Mouse (Mus musculus): ENCODE measurements around the gene Slc22a23. TPM values are rescaled to one million over a fixed set of nuclear protein-coding genes. Genes with fewer than 3 reads are reported as not detected.

Gene Slc22a23
- polyA plus RNA-seq, 1 experiment from 2014 or later: 3.8 TPM

DNA sequence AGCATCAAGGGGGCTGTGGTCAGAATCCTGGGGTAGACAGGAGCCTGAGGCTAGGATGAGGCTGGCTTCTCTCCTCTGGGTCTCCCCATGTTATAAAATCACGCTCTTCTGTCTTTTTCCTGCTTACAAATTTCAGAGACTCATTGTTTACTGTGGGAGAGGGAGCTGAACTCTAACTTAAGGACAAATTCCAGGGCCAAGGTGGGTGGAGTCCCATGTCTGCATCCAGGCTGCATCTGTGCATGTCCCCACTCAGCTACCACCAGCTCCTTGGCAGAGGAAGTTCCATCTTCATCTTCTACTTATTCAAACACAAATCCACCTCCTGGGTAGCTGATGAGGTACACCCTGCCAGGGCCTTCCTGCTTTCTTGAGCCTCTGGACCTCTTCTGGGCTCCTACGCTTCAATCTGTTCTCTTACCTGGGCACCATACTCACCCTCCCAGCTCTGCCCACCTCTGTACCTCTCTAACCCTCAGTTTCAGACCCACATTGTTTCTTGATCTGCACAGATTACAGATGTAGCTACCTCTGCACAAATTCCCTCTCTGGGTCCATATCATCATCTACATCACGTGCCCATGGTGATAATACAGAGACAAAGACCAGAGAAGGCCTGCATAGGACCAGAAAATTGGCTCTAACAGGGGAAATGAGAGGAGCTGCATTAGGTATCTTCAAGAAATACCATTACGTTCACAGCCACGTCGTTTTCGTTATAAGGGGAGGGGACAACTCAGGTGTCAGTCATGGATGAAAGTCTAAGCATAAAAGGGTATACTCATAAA, 13.4 kb downstream of the Slc22a23 start:
- Histone ChIP-seq H3K9me3 (ENCODE audit: control insufficient read depth, low read length) (no peaks in the 10 kb centered on the region), H3K36me3 (ENCODE audit: control insufficient read depth, insufficient read depth, low read length) (no peaks in the 10 kb centered on the region), H3K4me2 (ENCODE audit: low read depth, low read length) (no peak overlapping the region), H3K9ac (ENCODE audit: low read length) (no peak overlapping the region), H3K27ac (ENCODE audit: low read length) (no peak overlapping the region), H3K4me3 (ENCODE audit: low read length) (no peak overlapping the region), H3K4me1 (replicated peaks; ENCODE audit: control insufficient read depth, insufficient read depth, low read length) (peaks cover 4% of the 10 kb centered on the region; the same call in 1 of the 2 replicates), H3K27me3 (ENCODE audit: control insufficient read depth, insufficient read depth, low read depth, low read length) (no peaks in the 10 kb centered on the region)
- ATAC-seq (ENCODE audit: low read depth): no peak
- 80% methylated on average over 7 of the region's 7 CpGs for WGBS

- peaks cover 4% of the 10 kb centered on the region; the same call in 1 of the 2 replicates for H3K4me1 ChIP-seq (replicated peaks; ENCODE audit: control insufficient read depth, insufficient read depth, low read length)
- no peaks in the 10 kb centered on the region for H3K27me3 ChIP-seq (ENCODE audit: control insufficient read depth, insufficient read depth, low read depth, low read length)
- ATAC-seq (ENCODE audit: low read depth): no peak
- H3K9ac ChIP-seq (ENCODE audit: low read length): no peak overlapping the region
- H3K4me3 ChIP-seq (ENCODE audit: low read length): no peak overlapping the region
- no peak overlapping the region for H3K4me2 ChIP-seq (ENCODE audit: low read depth, low read length)
- no peaks in the 10 kb centered on the region for H3K36me3 ChIP-seq (ENCODE audit: control insufficient read depth, insufficient read depth, low read length)
- H3K27ac ChIP-seq (ENCODE audit: low read length): no peak overlapping the region
- H3K9me3 ChIP-seq (ENCODE audit: control insufficient read depth, low read length): no peaks in the 10 kb centered on the region
- 84% methylated on average over 4 of the region's 4 CpGs for WGBS
Observed at GRCm38 (mm10) chr13:34329589-34329988, 15.4 kb downstream of the Slc22a23 start.

DNA sequence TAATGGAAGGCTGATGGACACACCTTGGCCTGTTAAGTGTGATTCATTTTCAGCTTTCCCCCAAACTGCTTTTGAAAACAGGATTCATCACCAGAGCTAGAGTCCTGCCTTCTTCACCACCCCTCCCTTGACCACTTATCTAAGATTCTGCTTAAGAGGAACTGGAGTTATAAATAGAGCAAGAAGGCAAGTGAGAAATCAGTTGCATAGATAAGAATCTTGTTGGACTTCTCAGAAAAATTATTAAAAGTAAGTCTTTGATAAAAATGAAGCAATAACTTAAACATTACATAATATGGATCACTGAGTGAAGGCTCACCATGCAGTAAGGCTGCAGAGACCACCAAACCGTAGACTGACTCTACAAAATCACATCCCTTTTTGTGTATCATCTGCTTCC, 18.0 kb downstream of the Slc22a23 start:
- no peak for ATAC-seq (ENCODE audit: low read depth)
- 83% methylated on average over 1 of the region's 1 CpGs for WGBS

GRCm38 (mm10) chr13:34323361-34323760, 21.6 kb downstream of the Slc22a23 start:
- no peaks in the 10 kb centered on the region for H3K9me3 ChIP-seq (ENCODE audit: control insufficient read depth, low read length)
- 41% methylated on average over 2 of the region's 2 CpGs for WGBS
- H3K4me2 ChIP-seq (ENCODE audit: low read depth, low read length): no peak overlapping the region
- no peak overlapping the region for H3K9ac ChIP-seq (ENCODE audit: low read length)
- no peak for ATAC-seq (ENCODE audit: low read depth)
- H3K27me3 ChIP-seq (ENCODE audit: control insufficient read depth, insufficient read depth, low read depth, low read length): no peaks in the 10 kb centered on the region
- H3K4me3 ChIP-seq (ENCODE audit: low read length): no peak overlapping the region
- H3K4me1 ChIP-seq (replicated peaks; ENCODE audit: control insufficient read depth, insufficient read depth, low read length): peaks cover 9% of the 10 kb centered on the region
- no peak overlapping the region for H3K27ac ChIP-seq (ENCODE audit: low read length)
- H3K36me3 ChIP-seq (ENCODE audit: control insufficient read depth, insufficient read depth, low read length): no peaks in the 10 kb centered on the region

More for the DNA sequence above, 18.0 kb downstream of the Slc22a23 start:
- Histone ChIP-seq H3K9ac (ENCODE audit: low read length) (no peak overlapping the region), H3K27me3 (ENCODE audit: control insufficient read depth, insufficient read depth, low read depth, low read length) (no peaks in the 10 kb centered on the region), H3K4me2 (ENCODE audit: low read depth, low read length) (no peak overlapping the region), H3K9me3 (ENCODE audit: control insufficient read depth, low read length) (no peaks in the 10 kb centered on the region), H3K27ac (ENCODE audit: low read length) (no peak overlapping the region), H3K4me3 (ENCODE audit: low read length) (no peak overlapping the region), H3K4me1 (replicated peaks; ENCODE audit: control insufficient read depth, insufficient read depth, low read length) (peaks cover 13% of the 10 kb centered on the region), H3K36me3 (ENCODE audit: control insufficient read depth, insufficient read depth, low read length) (no peaks in the 10 kb centered on the region)

DNA sequence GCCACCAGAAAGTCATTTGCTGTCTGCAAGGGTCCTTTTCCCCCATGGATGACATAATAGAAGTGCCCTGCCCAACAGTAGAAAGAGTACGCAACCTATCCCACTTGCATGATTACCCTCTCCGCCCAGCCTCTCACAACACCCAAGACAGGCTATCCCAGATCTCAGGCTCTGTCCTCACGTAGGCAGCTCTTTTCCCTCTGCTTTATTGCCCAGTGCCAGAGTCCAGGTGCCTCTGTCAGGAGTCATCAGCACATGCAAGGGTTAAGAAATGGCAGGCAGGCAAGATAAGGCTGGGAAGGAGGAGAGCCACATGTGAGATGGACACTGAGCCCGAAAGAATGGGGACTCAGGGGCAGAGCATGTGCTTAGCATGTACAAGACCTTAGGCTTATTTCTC, 24.5 kb downstream of the Slc22a23 start:
- Histone ChIP-seq H3K27me3 (ENCODE audit: control insufficient read depth, insufficient read depth, low read depth, low read length) (no peaks in the 10 kb centered on the region), H3K27ac (ENCODE audit: low read length) (no peak overlapping the region), H3K36me3 (ENCODE audit: control insufficient read depth, insufficient read depth, low read length) (no peaks in the 10 kb centered on the region), H3K4me3 (ENCODE audit: low read length) (no peak overlapping the region), H3K9ac (ENCODE audit: low read length) (no peak overlapping the region), H3K4me1 (replicated peaks; ENCODE audit: control insufficient read depth, insufficient read depth, low read length) (peaks cover 9% of the 10 kb centered on the region), H3K4me2 (ENCODE audit: low read depth, low read length) (no peak overlapping the region), H3K9me3 (ENCODE audit: control insufficient read depth, low read length) (no peaks in the 10 kb centered on the region)
- no peak for ATAC-seq (ENCODE audit: low read depth)
- 75% methylated on average over 4 of the region's 4 CpGs for WGBS

DNA sequence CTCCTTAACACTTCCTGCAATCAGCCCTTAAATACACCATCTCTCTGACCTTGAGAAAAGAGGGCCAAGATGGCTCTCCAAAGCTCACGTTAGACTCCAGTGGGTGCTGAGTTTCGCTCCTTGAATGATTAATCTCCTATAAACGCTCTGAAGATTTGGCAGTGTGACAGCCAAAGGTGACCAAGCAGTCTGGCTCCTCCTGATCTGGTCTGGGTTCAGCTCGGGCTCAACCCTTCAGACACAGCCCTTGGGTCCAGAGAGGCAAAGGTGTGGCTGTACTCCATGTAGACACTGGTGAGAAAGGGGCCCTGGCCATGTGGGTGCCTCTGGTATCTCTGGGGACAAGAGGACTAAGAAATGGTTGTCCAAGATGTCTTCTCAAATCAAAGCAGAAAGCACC, 27.9 kb downstream of the Slc22a23 start:
- H3K27me3 ChIP-seq (ENCODE audit: control insufficient read depth, insufficient read depth, low read depth, low read length): no peaks in the 10 kb centered on the region
- no peaks in the 10 kb centered on the region for H3K4me1 ChIP-seq (replicated peaks; ENCODE audit: control insufficient read depth, insufficient read depth, low read length)
- no peak overlapping the region for H3K9ac ChIP-seq (ENCODE audit: low read length)
- H3K4me2 ChIP-seq (ENCODE audit: low read depth, low read length): no peak overlapping the region
- H3K36me3 ChIP-seq (ENCODE audit: control insufficient read depth, insufficient read depth, low read length): no peaks in the 10 kb centered on the region
- no peak for ATAC-seq (ENCODE audit: low read depth)
- H3K9me3 ChIP-seq (ENCODE audit: control insufficient read depth, low read length): no peaks in the 10 kb centered on the region
- H3K4me3 ChIP-seq (ENCODE audit: low read length): no peak overlapping the region
- 56% methylated on average over 4 of the region's 4 CpGs for WGBS
- H3K27ac ChIP-seq (ENCODE audit: low read length): no peak overlapping the region

DNA sequence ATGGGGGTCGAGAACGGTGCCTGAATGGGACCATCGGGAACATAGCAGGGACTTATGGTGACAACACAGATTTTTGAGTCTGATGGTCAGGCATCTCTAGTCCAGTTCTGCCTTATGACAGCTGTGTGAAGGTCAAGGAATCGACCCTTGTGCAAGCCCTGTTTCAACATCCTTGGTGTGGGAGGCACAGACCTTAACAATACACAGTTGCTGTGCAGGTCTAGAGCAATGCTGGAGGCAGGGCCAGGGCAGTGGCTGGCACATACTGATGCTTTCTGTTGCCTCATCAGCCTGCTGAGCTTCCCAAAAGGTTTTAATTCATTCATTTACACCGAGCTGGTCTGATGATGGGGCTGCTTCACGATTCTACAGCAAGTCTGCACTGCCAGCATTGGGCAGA, 28.5 kb downstream of the Slc22a23 start:
- H3K4me1 ChIP-seq (replicated peaks; ENCODE audit: control insufficient read depth, insufficient read depth, low read length): no peaks in the 10 kb centered on the region
- no peak overlapping the region for H3K4me3 ChIP-seq (ENCODE audit: low read length)
- H3K9me3 ChIP-seq (ENCODE audit: control insufficient read depth, low read length): no peaks in the 10 kb centered on the region
- no peak for ATAC-seq (ENCODE audit: low read depth)
- no peaks in the 10 kb centered on the region for H3K36me3 ChIP-seq (ENCODE audit: control insufficient read depth, insufficient read depth, low read length)
- H3K27ac ChIP-seq (ENCODE audit: low read length): no peak overlapping the region
- H3K9ac ChIP-seq (ENCODE audit: low read length): no peak overlapping the region
- no peak overlapping the region for H3K4me2 ChIP-seq (ENCODE audit: low read depth, low read length)
- 81% methylated on average over 6 of the region's 6 CpGs for WGBS
- H3K27me3 ChIP-seq (ENCODE audit: control insufficient read depth, insufficient read depth, low read depth, low read length): no peaks in the 10 kb centered on the region

DNA sequence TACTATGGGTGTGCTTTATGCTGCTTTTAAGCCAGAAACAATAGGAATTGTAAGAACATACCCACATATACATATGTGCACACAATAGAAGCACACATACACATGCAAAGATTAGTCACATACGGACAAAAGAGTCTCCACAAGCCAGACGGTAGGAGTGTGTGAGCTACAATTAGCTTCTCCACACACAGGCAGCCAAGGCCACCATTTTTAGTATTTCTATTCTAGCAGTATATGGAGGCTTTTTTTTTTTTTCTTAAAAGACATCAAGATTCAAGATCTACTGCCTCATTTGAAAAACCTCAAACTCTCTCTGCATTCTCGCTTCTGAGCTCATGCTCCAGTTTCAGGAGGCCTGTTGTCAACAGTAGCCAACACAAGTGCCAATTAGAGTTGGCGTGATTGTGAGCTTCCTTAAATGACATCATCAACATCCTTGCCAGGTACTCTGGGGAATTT, 31.9 kb downstream of the Slc22a23 start:
- WGBS: 71% methylated on average over 4 of the region's 4 CpGs
- no peak for ATAC-seq (ENCODE audit: low read depth)
- H3K4me2 ChIP-seq (ENCODE audit: low read depth, low read length): no peak overlapping the region

DNA sequence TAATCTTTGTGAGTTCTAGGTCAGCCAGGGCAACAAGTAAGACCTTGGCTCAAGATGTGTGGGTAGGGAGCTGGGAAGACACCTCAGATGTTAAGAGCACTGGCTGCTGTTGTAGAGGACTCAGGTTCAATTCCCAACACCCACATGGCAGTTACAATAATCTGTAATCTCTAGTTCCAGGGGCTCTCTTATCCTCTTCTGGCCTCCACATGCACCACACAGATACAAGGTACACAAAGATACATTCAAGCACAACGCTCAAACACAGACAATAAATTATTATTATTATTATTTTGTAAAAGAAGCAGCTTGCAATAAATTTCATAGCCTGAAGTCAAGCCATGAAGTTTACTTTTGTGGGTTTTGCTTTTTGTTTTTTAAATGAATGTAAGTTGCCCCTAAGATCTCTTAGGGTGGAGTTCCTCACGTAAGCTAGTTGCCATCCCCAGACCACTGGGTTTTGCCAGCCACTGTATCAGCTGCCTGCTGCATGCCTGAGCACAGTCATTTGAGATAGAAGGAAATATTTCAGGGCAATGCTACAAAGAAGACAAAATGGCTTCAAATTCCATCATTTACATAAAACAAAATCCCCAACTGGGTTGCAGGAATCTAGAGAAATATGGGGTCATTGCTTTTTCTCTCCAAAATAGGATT, 32.5 kb downstream of the Slc22a23 start:
- WGBS: 87% methylated on average over 2 of the region's 2 CpGs
- Histone ChIP-seq H3K4me3 (ENCODE audit: low read length) (no peak overlapping the region), H3K9ac (ENCODE audit: low read length) (no peak overlapping the region), H3K9me3 (ENCODE audit: control insufficient read depth, low read length) (no peaks in the 10 kb centered on the region), H3K4me1 (replicated peaks; ENCODE audit: control insufficient read depth, insufficient read depth, low read length) (peaks cover 4% of the 10 kb centered on the region), H3K4me2 (ENCODE audit: low read depth, low read length) (no peak overlapping the region), H3K27me3 (ENCODE audit: control insufficient read depth, insufficient read depth, low read depth, low read length) (no peaks in the 10 kb centered on the region), H3K27ac (ENCODE audit: low read length) (no peak overlapping the region), H3K36me3 (ENCODE audit: control insufficient read depth, insufficient read depth, low read length) (no peaks in the 10 kb centered on the region)
- ATAC-seq (ENCODE audit: low read depth): no peak

More for the DNA sequence above, 31.9 kb downstream of the Slc22a23 start:
- no peaks in the 10 kb centered on the region; the same call in 1 of the 2 replicates for H3K4me1 ChIP-seq (replicated peaks; ENCODE audit: control insufficient read depth, insufficient read depth, low read length)
- no peaks in the 10 kb centered on the region for H3K9me3 ChIP-seq (ENCODE audit: control insufficient read depth, low read length)
- H3K4me3 ChIP-seq (ENCODE audit: low read length): no peak overlapping the region
- H3K27ac ChIP-seq (ENCODE audit: low read length): no peak overlapping the region
- no peaks in the 10 kb centered on the region for H3K36me3 ChIP-seq (ENCODE audit: control insufficient read depth, insufficient read depth, low read length)
- no peak overlapping the region for H3K9ac ChIP-seq (ENCODE audit: low read length)
- H3K27me3 ChIP-seq (ENCODE audit: control insufficient read depth, insufficient read depth, low read depth, low read length): no peaks in the 10 kb centered on the region

Data from lung, embryonic 16.5 days (tissue).